Mouse (Mus musculus) bone marrow, adult 2 months (tissue): Measurements from ENCODE around the gene Cers2. TPM values are rescaled to one million over a fixed set of nuclear protein-coding genes. Genes with fewer than 3 reads are reported as not detected.
A peak's percentile ranks its signal among the peaks of the same experiment; 100 is the strongest.

Experiments
- H3K27ac ChIP-seq: fragments of 200-500 bp; 2 replicates; pipeline ENCODE4 v1.5.1; 2012; ENCODE audit warnings: low read depth, mild to moderate bottlenecking, control low read depth, inconsistent platforms, low read length; ENCODE audit not compliant: control insufficient read depth, poor library complexity, insufficient read depth
- H3K4me1 ChIP-seq: fragments of 200-500 bp; 2 replicates; pipeline ENCODE4 v1.6.1; 2011; ENCODE audit warnings: low read length; ENCODE audit not compliant: control insufficient read depth, insufficient read depth
- H3K4me3 ChIP-seq: fragments of 200-500 bp; replicated peaks from 2 replicates; pipeline ENCODE3; 2011; ENCODE audit warnings: mild to moderate bottlenecking, low read depth, low read length, control low read depth; ENCODE audit not compliant: control insufficient read depth
- CTCF ChIP-seq: fragments of 200-500 bp; IDR thresholded peaks from 2 replicates; pipeline ENCODE4 v1.5.1; 2011; ENCODE audit warnings: low read length, control low read depth; ENCODE audit not compliant: control insufficient read depth, insufficient read depth
- POLR2A ChIP-seq: fragments of 200-500 bp; IDR thresholded peaks from 2 replicates; pipeline ENCODE4 v1.6.1; 2011; ENCODE audit warnings: low read depth, mild to moderate bottlenecking, control low read depth, low read length, borderline replicate concordance; ENCODE audit not compliant: control insufficient read depth
- WGBS: fragments of 180-500 bp; shearing (Covaris S2); methylation state at CpG from one replicate; pipeline ENCODE4 v1.1.7; 2018; 5-methylcytosine and 5-hydroxymethylcytosine counted together
- polyA plus RNA-seq: library from polyadenylated mRNA; stranded (reverse); fragments of >200 nt; gene quantifications from 2 replicates; pipeline ENCODE4 v1.2.4, GENCODE M21; 2011; ENCODE audit warnings: low replicate concordance; ENCODE audit not compliant: missing spikeins, insufficient read depth, insufficient read length

Cers2 gene
- polyA plus RNA-seq, 1 experiment = 159 TPM

- H3K27ac ChIP-seq = no peak overlapping the region
- WGBS = 67% methylated on average over 4 of the region's 4 CpGs
- H3K4me3 ChIP-seq = no peak overlapping the region
- peaks cover 7% of the 10 kb centered on the region; the same call in 1 of the 2 replicates for H3K4me1 ChIP-seq
- no peak for TF ChIP-seq CTCF
- TF ChIP-seq POLR2A = no peak
Observed at GRCm38 (mm10) chr3:95291041-95291440, 23.6 kb upstream of the Cers2 start.

DNA sequence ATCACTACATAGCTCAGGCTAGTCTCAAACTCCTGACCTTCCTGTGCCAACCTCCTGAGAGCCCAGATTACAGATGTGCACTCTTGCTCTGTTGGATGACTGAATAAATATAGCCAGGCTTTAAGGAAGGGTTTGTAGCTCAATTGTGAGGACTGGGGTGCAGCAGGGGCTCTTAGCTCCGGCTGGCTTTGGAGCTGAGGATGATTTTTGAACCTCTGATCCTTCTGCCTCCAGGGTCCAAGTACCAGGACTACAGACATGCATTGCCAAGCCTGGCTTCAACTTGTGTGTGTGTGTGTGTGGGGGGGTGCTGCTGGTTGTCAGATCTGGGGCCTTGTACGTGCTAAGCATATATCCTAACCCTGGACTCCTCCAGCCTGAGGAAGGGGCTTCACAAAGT lies 21.7 kb upstream of the Cers2 start:
- no peak for TF ChIP-seq CTCF
- TF ChIP-seq POLR2A = no peak
- WGBS = 71% methylated on average over 2 of the region's 2 CpGs
- Histone ChIP-seq H3K4me1 (peaks cover 7% of the 10 kb centered on the region; the same call in 1 of the 2 replicates), H3K4me3 (no peak overlapping the region), H3K27ac (peak overlapping the region; percentile 79)

GRCm38 (mm10) chr3:95293537-95293936 lies 21.1 kb upstream of the Cers2 start:
- TF ChIP-seq CTCF = no peak
- peak; percentile 46; the same call in 1 of the 2 replicates for TF ChIP-seq POLR2A
- 4% methylated on average over 11 of the region's 11 CpGs for WGBS
- H3K4me3 ChIP-seq = no peak overlapping the region
- H3K27ac ChIP-seq = peak overlapping the region; percentile 79
- H3K4me1 ChIP-seq = peaks cover 7% of the 10 kb centered on the region; the same call in 1 of the 2 replicates

GRCm38 (mm10) chr3:95294316-95294715 lies 20.3 kb upstream of the Cers2 start:
- H3K4me1 ChIP-seq = peaks cover 7% of the 10 kb centered on the region; the same call in 1 of the 2 replicates
- H3K4me3 ChIP-seq = no peak overlapping the region
- 36% methylated on average over 7 of the region's 7 CpGs for WGBS
- H3K27ac ChIP-seq = peak overlapping the region; percentile 67
- TF ChIP-seq CTCF = no peak
- TF ChIP-seq POLR2A = no peak

DNA sequence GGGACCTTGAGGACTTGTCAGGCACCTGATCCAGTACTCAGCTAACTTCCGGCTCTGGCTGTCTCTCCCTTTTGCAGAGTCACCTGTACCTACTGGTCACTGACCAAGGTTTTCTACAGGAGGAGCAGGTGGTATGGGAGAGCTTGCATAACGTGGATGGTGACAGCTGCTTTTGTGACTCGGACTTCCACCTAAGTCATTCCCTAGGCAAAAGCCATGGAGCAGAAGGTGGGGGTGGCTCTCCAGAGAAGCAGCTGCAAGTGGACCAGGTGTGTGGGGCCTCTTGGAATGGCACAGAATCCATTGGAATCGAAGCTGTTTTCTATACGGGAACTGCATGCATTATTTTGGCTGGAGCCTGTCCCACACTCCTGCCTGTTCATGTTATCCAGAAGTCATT lies 19.9 kb upstream of the Cers2 start:
- TF ChIP-seq CTCF = no peak
- no peak for TF ChIP-seq POLR2A
- WGBS = 59% methylated on average over 5 of the region's 5 CpGs
- H3K4me3 ChIP-seq = no peak overlapping the region
- H3K4me1 ChIP-seq = peaks cover 7% of the 10 kb centered on the region; the same call in 1 of the 2 replicates
- peak overlapping the region; percentile 67 for H3K27ac ChIP-seq

GRCm38 (mm10) chr3:95295321-95296102 lies 19.1 kb upstream of the Cers2 start:
- H3K4me3 ChIP-seq = no peak overlapping the region
- no peak for TF ChIP-seq CTCF
- TF ChIP-seq POLR2A = no peak
- WGBS = 76% methylated on average over 11 of the region's 11 CpGs
- peaks cover 7% of the 10 kb centered on the region; the same call in 1 of the 2 replicates for H3K4me1 ChIP-seq
- H3K27ac ChIP-seq = no peak overlapping the region; the same call in 1 of the 2 replicates

- Histone ChIP-seq H3K27ac (no peak overlapping the region), H3K4me3 (no peak overlapping the region), H3K4me1 (peaks cover 7% of the 10 kb centered on the region; the same call in 1 of the 2 replicates)
- 7% methylated on average over 5 of the region's 5 CpGs for WGBS
- no peak for TF ChIP-seq POLR2A
- TF ChIP-seq CTCF = peak; percentile 65
Observed at GRCm38 (mm10) chr3:95296103-95296469, 18.5 kb upstream of the Cers2 start.

DNA sequence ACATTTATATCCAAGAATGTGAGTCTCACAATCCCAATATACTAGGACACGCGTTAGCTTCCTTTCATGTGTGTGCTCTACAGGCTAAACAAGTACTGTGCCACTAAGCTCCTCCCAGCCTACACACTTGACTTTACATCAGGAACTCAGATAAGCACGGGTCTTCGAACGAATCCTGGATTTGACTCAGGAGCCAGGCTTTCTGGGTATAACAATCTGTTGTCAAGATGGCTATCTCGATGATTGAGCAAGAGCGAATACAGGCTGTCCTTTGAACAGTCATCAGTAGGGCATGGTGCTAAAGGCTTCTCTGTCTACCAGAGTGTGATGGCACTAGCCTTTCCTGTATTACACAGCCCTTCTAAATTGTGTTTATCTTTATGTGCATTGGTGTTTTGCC lies 16.6 kb upstream of the Cers2 start:
- TF ChIP-seq POLR2A = no peak
- TF ChIP-seq CTCF = no peak
- H3K4me1 ChIP-seq = peaks cover 7% of the 10 kb centered on the region; the same call in 1 of the 2 replicates
- WGBS = 64% methylated on average over 7 of the region's 7 CpGs
- no peak overlapping the region for H3K27ac ChIP-seq
- H3K4me3 ChIP-seq = no peak overlapping the region

DNA sequence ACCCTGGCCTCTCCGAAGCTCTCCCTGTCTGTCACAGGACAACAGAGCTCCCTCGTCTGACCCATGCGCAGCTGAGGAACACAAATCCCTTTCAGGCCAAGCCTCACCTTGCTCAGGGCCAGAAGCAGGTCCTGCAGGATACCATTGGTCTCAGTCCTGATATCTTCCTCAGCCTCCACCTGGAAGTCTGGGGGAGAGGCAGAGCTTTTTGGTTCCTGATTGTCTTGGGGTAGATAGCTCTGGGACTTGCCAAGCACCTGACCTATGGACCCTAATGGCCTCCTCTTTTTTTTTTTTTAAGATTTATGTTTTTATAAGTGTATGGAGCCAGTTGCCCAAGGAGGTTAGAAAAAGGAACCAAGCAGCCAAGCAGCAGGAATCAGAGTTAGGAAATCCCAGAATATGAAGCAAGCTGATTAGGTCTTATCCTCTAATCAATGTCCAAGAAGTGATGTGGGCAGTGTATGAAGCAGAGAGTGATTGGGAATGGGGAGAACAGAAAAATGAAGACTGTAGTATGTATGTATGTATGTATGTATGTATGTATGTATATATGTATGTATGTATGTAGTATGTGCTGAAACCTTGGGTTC lies 13.3 kb upstream of the Cers2 start:
- no peak overlapping the region for H3K4me3 ChIP-seq
- TF ChIP-seq POLR2A (no peak), CTCF (no peak)
- no peaks in the 10 kb centered on the region for H3K4me1 ChIP-seq
- no peak overlapping the region for H3K27ac ChIP-seq
- WGBS = 99% methylated on average over 3 of the region's 3 CpGs
